Mouse (Mus musculus) CD4-positive, CD25-positive, alpha-beta regulatory T cell, adult 2 months (primary cell): ENCODE data around the gene Cacna1c.
A peak's percentile ranks its signal among the peaks of the same experiment; 100 is the strongest.

Source experiments
- DNase-seq: peaks from one replicate; pipeline ENCODE4 v3.0.0-alpha.2; 2012; ENCODE audit warnings: low read depth, low spot score

The Cacna1c gene

GRCm38 (mm10) chr6:119165677-119166076 is 30.5 kb downstream of the Cacna1c start:
- DNase-seq: no peak

DNA sequence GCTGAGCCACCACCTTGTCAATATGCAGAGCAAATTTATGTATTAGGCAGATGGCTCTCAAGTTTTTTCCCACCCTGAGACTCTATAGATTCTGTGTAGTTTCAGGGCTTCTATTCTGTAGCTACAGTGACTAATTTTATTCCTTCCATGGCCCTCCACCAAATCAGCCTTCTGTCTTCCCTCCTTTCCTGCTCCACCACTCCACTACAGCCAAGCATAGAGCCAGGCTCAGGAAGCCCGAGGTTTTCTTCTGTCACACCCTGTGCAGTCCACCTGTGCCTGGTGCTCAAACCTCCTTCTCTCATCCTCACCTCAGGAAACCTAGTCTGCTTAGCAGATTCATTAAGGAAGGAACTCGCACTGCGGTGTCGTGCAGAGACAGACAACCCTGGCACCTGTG is 51.1 kb downstream of the Cacna1c start:
- no peak for DNase-seq

GRCm38 (mm10) chr6:119139561-119139960 is 56.7 kb downstream of the Cacna1c start:
- no peak for DNase-seq

DNA sequence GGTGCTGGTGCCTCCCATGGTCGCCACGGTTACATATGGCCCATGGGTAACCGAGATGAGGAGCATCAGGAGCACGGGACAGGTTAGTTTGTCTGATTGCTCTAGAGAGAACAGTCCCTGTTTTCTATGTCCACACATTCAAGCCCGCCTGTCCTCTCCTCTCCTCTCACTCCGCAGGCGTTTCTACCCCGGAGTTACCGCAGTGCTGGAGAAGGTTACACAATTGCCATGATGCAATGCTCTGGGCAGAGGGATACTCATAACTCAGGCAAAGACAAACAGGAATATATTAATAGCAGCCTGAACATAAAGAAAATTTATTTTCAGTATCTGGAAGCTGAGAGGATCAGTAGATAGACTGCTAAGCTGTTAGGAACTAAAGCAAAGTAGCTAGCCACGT is 58.5 kb downstream of the Cacna1c start:
- DNase-seq: no peak

DNA sequence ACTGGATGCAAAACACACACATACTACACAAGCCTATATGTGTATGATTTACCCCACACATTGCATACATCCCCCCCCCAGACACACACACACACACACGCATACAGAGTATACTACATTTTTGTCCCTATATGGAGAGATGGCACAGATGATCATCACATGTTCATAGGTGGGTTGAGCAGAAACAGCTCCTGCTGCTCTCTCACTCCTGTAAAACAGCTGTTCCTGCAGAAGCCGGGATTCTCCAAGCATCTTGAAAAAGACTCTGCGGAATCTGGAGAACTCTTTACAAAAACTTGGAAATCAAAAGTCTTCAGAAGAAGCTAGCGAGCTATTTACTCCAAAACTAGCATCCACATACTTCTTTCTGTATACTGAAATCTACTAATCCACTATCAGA is 63.4 kb downstream of the Cacna1c start:
- no peak for DNase-seq

- DNase-seq: no peak
Observed at GRCm38 (mm10) chr6:119132111-119132735, 64.0 kb downstream of the Cacna1c start.

DNA sequence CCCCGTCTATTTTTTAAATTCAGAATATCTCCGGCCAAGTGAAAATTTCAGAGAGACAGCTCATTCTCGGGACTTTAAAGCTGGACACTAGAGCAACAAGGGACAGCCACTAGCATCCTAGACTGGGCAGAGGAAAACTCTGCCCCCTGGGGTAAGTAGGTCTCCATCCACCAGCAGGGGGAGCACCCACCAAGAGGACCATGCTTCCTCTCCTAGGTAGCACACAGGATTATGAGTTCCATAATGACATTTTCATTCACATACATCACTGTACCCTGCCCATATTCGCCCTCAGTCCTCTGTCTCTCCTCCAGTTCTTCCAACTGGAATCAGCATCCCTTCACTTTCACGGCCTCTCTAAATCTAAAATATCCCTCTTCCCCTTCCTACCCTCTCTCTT is 66.6 kb downstream of the Cacna1c start:
- peak; percentile 69 for DNase-seq

DNA sequence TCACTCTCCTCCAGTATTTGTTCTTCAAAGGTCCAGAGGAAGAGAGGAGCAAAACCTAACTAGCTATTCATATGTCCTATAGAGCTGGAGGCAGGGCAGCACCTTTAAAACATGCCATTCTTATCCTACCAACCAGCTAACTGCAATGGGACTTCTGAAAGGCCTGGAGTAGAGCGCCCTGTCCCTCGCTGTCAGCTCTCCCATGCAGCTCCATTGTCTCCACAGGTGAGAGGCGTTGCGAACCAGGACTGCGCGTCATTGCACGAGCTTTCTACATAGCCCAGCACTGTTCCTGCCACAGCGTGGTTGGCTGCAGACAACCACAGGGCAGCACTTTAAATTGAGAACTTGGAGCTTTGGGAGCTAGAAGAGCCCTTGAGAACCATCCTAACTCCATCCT is 67.7 kb downstream of the Cacna1c start:
- no peak for DNase-seq

DNA sequence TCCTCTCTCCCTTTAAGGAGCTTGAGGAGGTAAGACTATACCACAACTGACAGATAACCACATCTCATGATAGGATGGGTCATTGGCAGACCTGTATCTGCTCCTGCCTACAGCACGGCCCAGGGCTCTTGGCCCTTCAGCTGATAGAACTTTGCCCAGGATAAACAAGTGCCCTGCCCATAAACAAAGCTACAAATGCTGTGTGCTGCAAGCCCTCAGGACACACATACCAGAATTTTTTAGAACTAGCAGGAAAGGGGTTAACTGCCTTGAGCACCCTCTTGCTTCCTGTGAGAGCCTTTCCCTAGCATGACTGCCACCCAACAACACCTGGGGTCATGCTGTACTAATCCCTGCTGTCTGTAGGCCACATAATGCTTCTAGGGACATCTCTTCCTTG is 68.1 kb downstream of the Cacna1c start:
- DNase-seq: no peak

DNA sequence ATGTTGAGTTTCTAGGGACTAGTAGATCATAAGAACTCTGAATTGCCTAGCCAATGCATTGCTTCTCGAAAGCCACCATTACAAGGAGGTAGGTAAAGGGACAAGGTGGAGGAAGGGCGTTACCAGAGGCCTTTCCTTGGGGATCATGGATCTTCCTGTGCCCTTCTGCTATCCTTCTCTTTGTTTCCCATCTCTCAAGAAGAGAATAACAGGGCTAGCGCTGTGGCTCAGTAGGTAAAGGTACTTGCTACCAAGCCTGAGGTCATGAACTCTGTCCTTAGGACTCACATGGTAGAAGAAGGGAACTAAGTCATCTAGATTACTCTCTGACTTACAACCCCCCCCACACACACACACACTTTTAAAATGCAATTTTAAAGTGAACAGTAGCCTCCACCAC is 69.2 kb downstream of the Cacna1c start:
- no peak for DNase-seq

DNA sequence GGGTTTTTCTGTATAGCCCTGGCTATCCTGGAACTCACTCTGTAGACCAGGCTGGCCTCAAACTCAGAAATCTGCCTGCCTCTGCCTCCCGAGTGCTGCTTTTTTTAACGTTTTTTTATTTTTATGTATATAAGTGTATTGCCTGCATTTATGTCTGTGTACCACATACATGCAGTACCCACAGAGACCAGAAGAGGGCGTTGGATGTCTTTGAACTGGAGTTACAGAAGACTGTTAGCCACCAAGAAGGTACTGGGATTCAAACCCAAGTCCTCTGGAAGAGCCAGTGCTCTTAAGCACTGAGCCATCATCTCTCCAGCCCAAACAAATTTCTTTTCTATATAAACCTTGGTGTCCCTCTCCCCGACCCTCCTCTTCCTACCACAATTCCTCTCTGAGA is 77.8 kb downstream of the Cacna1c start:
- peak; percentile 10 for DNase-seq

- DNase-seq: no peak
Observed at GRCm38 (mm10) chr6:119116290-119116689, 79.9 kb downstream of the Cacna1c start.

GRCm38 (mm10) chr6:119113362-119113761 is 82.9 kb downstream of the Cacna1c start:
- no peak for DNase-seq

DNA sequence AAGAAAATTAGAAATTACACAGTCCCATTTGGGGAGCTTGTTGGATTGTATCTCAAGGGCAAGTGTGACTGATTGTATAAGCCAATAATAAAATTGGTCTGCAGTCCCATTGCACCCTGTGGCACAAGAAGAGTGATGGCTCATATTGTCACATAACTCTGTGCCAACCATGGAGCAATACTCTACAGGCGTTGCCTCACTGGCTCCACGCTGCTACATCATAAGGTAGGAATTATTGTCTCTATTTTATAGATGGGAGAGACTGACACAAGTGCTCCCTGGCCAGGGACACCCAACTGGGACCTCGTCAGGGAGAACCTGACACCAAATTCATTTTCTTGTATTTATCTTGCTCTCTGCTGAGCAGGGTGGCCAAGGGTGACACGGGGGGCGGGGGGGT is 85.8 kb downstream of the Cacna1c start:
- no peak for DNase-seq

- DNase-seq: peak; percentile 63
Observed at GRCm38 (mm10) chr6:119108466-119109394, 87.5 kb downstream of the Cacna1c start.

DNA sequence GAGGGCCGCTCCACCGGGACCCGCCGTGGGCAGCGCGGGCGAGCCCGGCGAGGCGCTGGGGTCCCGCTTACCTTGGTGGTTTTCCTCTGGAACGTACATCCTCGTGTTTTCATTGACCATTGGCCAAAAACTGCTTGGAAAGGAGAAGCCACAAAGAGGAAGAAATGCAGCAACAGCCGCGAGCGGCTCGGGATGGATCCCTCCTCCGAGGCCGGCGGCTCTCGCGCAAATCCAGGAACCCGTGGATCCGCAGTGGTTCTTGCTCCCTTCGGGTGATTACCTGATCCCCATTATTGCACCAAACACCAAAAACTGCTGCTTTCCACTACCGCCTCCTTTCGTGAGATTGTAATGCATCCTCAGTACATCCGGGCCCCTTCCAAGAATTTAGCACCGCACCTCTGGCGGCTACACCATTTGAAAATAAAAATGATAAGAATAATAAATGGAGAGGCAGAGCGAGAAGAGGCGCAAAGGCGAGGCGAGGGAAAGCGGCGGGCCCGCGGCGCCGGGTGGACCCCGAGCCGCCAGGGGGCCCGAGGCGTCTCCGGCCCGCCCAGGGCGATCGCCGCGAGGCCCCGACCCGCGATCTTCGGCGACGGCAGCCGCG is 88.3 kb downstream of the Cacna1c start:
- no peak for DNase-seq

- no peak for DNase-seq
Observed at GRCm38 (mm10) chr6:119107140-119107855, 88.9 kb downstream of the Cacna1c start.

GRCm38 (mm10) chr6:119106726-119107125 is 89.5 kb downstream of the Cacna1c start:
- DNase-seq: no peak

- no peak for DNase-seq
Observed at GRCm38 (mm10) chr6:119105651-119106595, 90.3 kb downstream of the Cacna1c start.

- peak; percentile 62 for DNase-seq
Observed at GRCm38 (mm10) chr6:119104246-119104645, 92.0 kb downstream of the Cacna1c start.

DNA sequence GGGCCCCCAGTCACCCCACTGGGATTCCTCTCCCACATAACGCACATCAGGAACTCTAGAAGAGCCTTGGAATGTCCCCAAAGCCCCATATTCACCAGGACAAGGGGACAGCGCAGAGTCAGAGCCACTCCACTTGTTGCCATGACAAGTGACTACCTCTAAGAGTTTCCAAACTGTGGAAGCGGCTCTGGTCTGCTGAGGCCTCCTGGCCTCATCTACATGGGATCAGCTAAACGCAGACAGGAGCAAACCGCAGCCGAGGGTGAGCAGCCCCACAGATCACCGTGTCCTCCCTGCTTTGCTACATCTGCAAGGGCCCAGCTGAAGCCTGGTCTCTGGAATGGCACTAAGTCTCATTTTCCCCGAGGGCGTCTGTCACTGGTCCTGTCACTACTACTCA is 93.3 kb downstream of the Cacna1c start:
- no peak for DNase-seq
